Mouse (Mus musculus): Measurements from ENCODE around the gene Afdn.

- TF ChIP-seq CTCF (IDR thresholded peaks at IDR 0.05; ENCODE audit: borderline replicate concordance, insufficient read depth, low read length): no peak
- TF ChIP-seq POLR2A (IDR thresholded peaks at IDR 0.05; ENCODE audit: low read depth, low read length): no peak
Observed at GRCm38 (mm10) chr17:13717428-13717827, 42.9 kb upstream of the Afdn start.

All from embryonic fibroblast, embryonic 13.5 days (primary cell).